Mouse (Mus musculus) myocyte (in vitro differentiated cells): Measurements from ENCODE around the gene Sox5.

ENCODE experiments used
- CEBPB ChIP-seq: IDR thresholded peaks from 2 replicates; pipeline ENCODE4 v1.6.1; 2011; ENCODE audit warnings: mild to moderate bottlenecking, moderate library complexity; ENCODE audit not compliant: poor library complexity, insufficient read depth, severe bottlenecking
- E2F4 ChIP-seq: IDR thresholded peaks from one replicate; pipeline ENCODE4 v1.6.1; 2011; ENCODE audit warnings: mild to moderate bottlenecking, control low read depth, moderate library complexity; ENCODE audit not compliant: insufficient read depth
- MAX ChIP-seq: IDR thresholded peaks from one replicate; pipeline ENCODE4 v1.6.1; 2011; ENCODE audit warnings: low read depth, mild to moderate bottlenecking, control low read depth
- MYOD1 ChIP-seq, 3 experiments: IDR thresholded peaks; one replicate each; pipeline ENCODE4 v1.6.1; 2011; ENCODE audit warnings: control low read depth in 2 of 3, low read depth in 2 of 3, mild to moderate bottlenecking in 2 of 3, moderate library complexity in 1 of 3; ENCODE audit not compliant: insufficient read length in 2 of 3, control insufficient read depth in 1 of 3
- MYOG ChIP-seq, 3 experiments: IDR thresholded peaks; one replicate each; pipeline ENCODE4 v1.6.1; 2011; ENCODE audit warnings: control low read depth in 2 of 3, low read depth in 2 of 3, mild to moderate bottlenecking in 2 of 3; ENCODE audit not compliant: insufficient read length in 2 of 3, control insufficient read depth in 1 of 3, insufficient read depth in 1 of 3
- POLR2A ChIP-seq: IDR thresholded peaks from one replicate; pipeline ENCODE4 v1.6.1; 2011; ENCODE audit warnings: low read depth, mild to moderate bottlenecking, control low read depth, moderate library complexity; ENCODE audit not compliant: insufficient read length
- POLR2AphosphoS2 ChIP-seq: IDR thresholded peaks from one replicate; pipeline ENCODE4 v1.6.1; 2011; ENCODE audit warnings: low read depth, control low read depth; ENCODE audit not compliant: insufficient read length
- TCF12 ChIP-seq: IDR thresholded peaks from one replicate; pipeline ENCODE4 v1.6.1; 2011; ENCODE audit warnings: mild to moderate bottlenecking, control low read depth; ENCODE audit not compliant: poor library complexity, insufficient read depth, severe bottlenecking
- TCF3 ChIP-seq: IDR thresholded peaks from one replicate; pipeline ENCODE4 v1.6.1; 2011; ENCODE audit warnings: low read depth, control low read depth; ENCODE audit not compliant: insufficient read length
- USF1 ChIP-seq: IDR thresholded peaks from one replicate; pipeline ENCODE4 v1.6.1; 2011; ENCODE audit warnings: low read depth, mild to moderate bottlenecking, control low read depth, moderate library complexity

GRCm38 (mm10) chr6:144398115-144398514, 383.7 kb downstream of the Sox5 start:
- TF ChIP-seq POLR2A = no peak
- TF ChIP-seq USF1 = no peak
- no peak for TF ChIP-seq MYOD1 (IDR thresholded peaks at IDR 0.05; ENCODE audit: control insufficient read depth in 1 of 3, insufficient read length in 2 of 3, low read depth in 2 of 3)
- no peak for TF ChIP-seq TCF12
- no peak for TF ChIP-seq E2F4
- TF ChIP-seq TCF3 = no peak
- no peak for TF ChIP-seq MAX
- no peak for TF ChIP-seq CEBPB
- no peak for TF ChIP-seq POLR2AphosphoS2
- no peak for TF ChIP-seq MYOG (IDR thresholded peaks at IDR 0.05; ENCODE audit: control insufficient read depth in 1 of 3, insufficient read depth in 1 of 3, insufficient read length in 2 of 3, low read depth in 2 of 3)
